26 mouse cellular contexts compared by ENCODE assay signal in genomic region chr3:108798375-108798774, GRCm38 (mm10). TPM values are rescaled to one million over a fixed set of nuclear protein-coding genes. Genes with fewer than 3 reads are reported as not detected.
DNase-seq lines count a peak whose midpoint lies in the region; ATAC-seq and TF ChIP-seq lines count a peak whose summit lies in the region.
"Had no signal": no experiment of that assay in that cellular context is flagged by ENCODE, and none has a peak within 500 bp of the region (broad histone marks: within the 10 kb centered on the region; RNA-seq: fewer than 3 reads in every experiment).

No protein-coding gene starts in this region.

- no peaks in the 10 kb centered on the region for H3K9me3 ChIP-seq in hindbrain, postnatal 0 days (ENCODE audit: low read length)
- no peaks in the 10 kb centered on the region for H3K9me3 ChIP-seq in hindbrain, embryonic 14.5 days (ENCODE audit: control insufficient read depth, low read length)
- no peaks in the 10 kb centered on the region for H3K9me3 ChIP-seq in lung, postnatal 0 days (ENCODE audit: low read length)
- H3K9me3 ChIP-seq in CH12.LX (replicated peaks; ENCODE audit: low read length) = no peaks in the 10 kb centered on the region
- H3K9me3 ChIP-seq: embryonic facial prominence, embryonic 10.5 days; hindbrain, embryonic 12.5 days; intestine, embryonic 15.5 days; limb, embryonic 10.5 days had no signal

- peak; percentile 33; the same call in 1 of the 2 replicates for TF ChIP-seq CTCF in hindbrain, postnatal 0 days (IDR thresholded peaks at IDR 0.05; ENCODE audit: low read depth)
- peak; percentile 48 for TF ChIP-seq CTCF in lung, postnatal 0 days (IDR thresholded peaks at IDR 0.05)
- TF ChIP-seq CTCF in CH12.LX (conservative IDR thresholded peaks at IDR 0.05 in 1 of 2, IDR thresholded peaks at IDR 0.05 in 1 of 2; ENCODE audit: low read depth in 2 of 2, low read length in 2 of 2) = peak in 1 of 2 experiments; percentile 63; a peak in 2 of 4 replicates

- H3K4me2 ChIP-seq in hindbrain, postnatal 0 days (ENCODE audit: low read depth, low read length) = no peak overlapping the region
- no peak overlapping the region for H3K4me2 ChIP-seq in hindbrain, embryonic 14.5 days (replicated peaks)
- no peak overlapping the region for H3K4me2 ChIP-seq in lung, postnatal 0 days (replicated peaks; ENCODE audit: low read depth, low read length)
- H3K4me2 ChIP-seq in CH12.LX (ENCODE audit: insufficient read depth, low read depth, poor library complexity, severe bottlenecking) = no peak overlapping the region
- H3K4me2 ChIP-seq: hindbrain, embryonic 12.5 days; intestine, embryonic 15.5 days; lung, embryonic 14.5 days; midbrain, embryonic 11.5 days had no signal

- no peak for ATAC-seq in hindbrain, postnatal 0 days
- no peak for ATAC-seq in hindbrain, embryonic 14.5 days (ENCODE audit: low FRiP score)
- ATAC-seq in lung, postnatal 0 days = no peak
- ATAC-seq: intestine, embryonic 15.5 days had no signal

- H3K4me3 ChIP-seq in hindbrain, postnatal 0 days (ENCODE audit: low read length) = no peak overlapping the region
- no peak overlapping the region for H3K4me3 ChIP-seq in hindbrain, embryonic 14.5 days (replicated peaks; ENCODE audit: low read length)
- H3K4me3 ChIP-seq in lung, postnatal 0 days (ENCODE audit: low read depth, low read length) = no peak overlapping the region
- no peak overlapping the region for H3K4me3 ChIP-seq in CH12.LX (replicated peaks in 1 of 3; ENCODE audit: low read depth in 2 of 3, low read length in 2 of 3, poor library complexity in 1 of 3)
- H3K4me3 ChIP-seq: embryonic facial prominence, embryonic 10.5 days; hindbrain, embryonic 12.5 days; intestine, embryonic 15.5 days; limb, embryonic 10.5 days had no signal

- H3K79me2 ChIP-seq in CH12.LX (replicated peaks; ENCODE audit: control insufficient read depth, extremely low read depth, insufficient read depth, poor library complexity, severe bottlenecking) = no peaks in the 10 kb centered on the region

- no peak overlapping the region for H3K27ac ChIP-seq in hindbrain, postnatal 0 days
- no peak overlapping the region for H3K27ac ChIP-seq in hindbrain, embryonic 14.5 days
- no peak overlapping the region for H3K27ac ChIP-seq in lung, postnatal 0 days (ENCODE audit: low read length)
- H3K27ac ChIP-seq in CH12.LX (ENCODE audit: insufficient read depth, low read depth) = no peak overlapping the region
- H3K27ac ChIP-seq: embryonic facial prominence, embryonic 10.5 days; hindbrain, embryonic 12.5 days; intestine, embryonic 15.5 days; limb, embryonic 10.5 days had no signal

- peaks cover 41% of the 10 kb centered on the region for H3K36me3 ChIP-seq in hindbrain, postnatal 0 days (ENCODE audit: insufficient read depth, low read length)
- H3K36me3 ChIP-seq in hindbrain, embryonic 14.5 days (replicated peaks; ENCODE audit: control insufficient read depth, insufficient read depth) = peaks cover 36% of the 10 kb centered on the region
- peaks cover 45% of the 10 kb centered on the region for H3K36me3 ChIP-seq in lung, postnatal 0 days (ENCODE audit: insufficient read depth, low read length)
- peaks cover 36 to 56% of the 10 kb centered on the region in 2 experiments for H3K36me3 ChIP-seq in CH12.LX (replicated peaks in 1 of 2; ENCODE audit: control insufficient read depth in 1 of 2, insufficient read depth in 1 of 2, low read length in 1 of 2)

- dilution Hi-C loops in CH12.LX (cut with MboI; ENCODE audit: extremely low pct_ligation_motif_present, extremely low pct_unique_long_range_greater_than_20kb, low sequenced_read_pairs) = no loop called here

- in situ Hi-C loops in CH12.LX (cut with MboI; ENCODE audit: low pct_ligation_motif_present, low pct_unique_long_range_greater_than_20kb, low sequenced_read_pairs) = loop anchor here (25.0 kb wide), 1 partner anchor 386 kb away; the partner anchor contains the start of gene Celsr2

- no peaks in the 10 kb centered on the region for H3K4me1 ChIP-seq in hindbrain, postnatal 0 days (ENCODE audit: insufficient read depth, low read length)
- no peaks in the 10 kb centered on the region for H3K4me1 ChIP-seq in hindbrain, embryonic 14.5 days (replicated peaks; ENCODE audit: control insufficient read depth, insufficient read depth, low read length)
- no peaks in the 10 kb centered on the region for H3K4me1 ChIP-seq in lung, postnatal 0 days (ENCODE audit: insufficient read depth, low read depth, low read length)
- peaks cover 15 to 41% of the 10 kb centered on the region in 2 experiments for H3K4me1 ChIP-seq in CH12.LX (ENCODE audit: control insufficient read depth in 1 of 2, insufficient read depth in 2 of 2)
- H3K4me1 ChIP-seq: embryonic facial prominence, embryonic 10.5 days; hindbrain, embryonic 12.5 days; intestine, embryonic 15.5 days had no signal

- no peaks in the 10 kb centered on the region for H3K27me3 ChIP-seq in hindbrain, postnatal 0 days (ENCODE audit: insufficient read depth, low read length)
- no peaks in the 10 kb centered on the region for H3K27me3 ChIP-seq in hindbrain, embryonic 14.5 days (ENCODE audit: control insufficient read depth, insufficient read depth, low read length)
- no peaks in the 10 kb centered on the region for H3K27me3 ChIP-seq in lung, postnatal 0 days (replicated peaks; ENCODE audit: insufficient read depth, low read length)
- no peaks in the 10 kb centered on the region for H3K27me3 ChIP-seq in CH12.LX (replicated peaks)
- H3K27me3 ChIP-seq: hindbrain, embryonic 12.5 days; intestine, embryonic 15.5 days had no signal

- no peak for TF ChIP-seq EP300 in lung, postnatal 0 days (IDR thresholded peaks at IDR 0.05)
- no peak for TF ChIP-seq EP300 in CH12.LX (IDR thresholded peaks at IDR 0.05; ENCODE audit: low read length)

- no peak for TF ChIP-seq POLR2A in CH12.LX (IDR thresholded peaks at IDR 0.05; ENCODE audit: low read depth, low read length)

- peak; percentile 26 for TF ChIP-seq RAD21 in CH12.LX (IDR thresholded peaks at IDR 0.05; ENCODE audit: low read depth, low read length)

- DNase-seq in hindbrain, postnatal 0 days (ENCODE audit: low spot score) = no peak
- DNase-seq in hindbrain, embryonic 14.5 days (ENCODE audit: low spot score) = no peak
- DNase-seq in lung, postnatal 0 days (ENCODE audit: low spot score) = peak; percentile 37
- no peak for DNase-seq in lung, postnatal 10 days
- DNase-seq in CH12.LX (ENCODE audit: extremely low read depth) = no peak
- no peak for DNase-seq in urinary bladder, adult 2 months (ENCODE audit: low spot score)
- DNase-seq in urinary bladder, postnatal 25 days (ENCODE audit: low spot score) = no peak
- DNase-seq: adrenal gland, adult 2 months; cerebellum, adult 8-10 months; gastrocnemius, postnatal 10 days; heart, postnatal 10 days; lung, embryonic 14.5 days; retina, postnatal 1 day; right cerebral cortex, postnatal 4 days; thymus, postnatal 25 days had no signal

- WGBS in hindbrain, postnatal 0 days = 87% methylated on average over 2 of the region's 2 CpGs
- 90% methylated on average over 2 of the region's 2 CpGs for WGBS in hindbrain, embryonic 14.5 days
- 77% methylated on average over 2 of the region's 2 CpGs for WGBS in lung, postnatal 0 days

- no peak overlapping the region for H3K9ac ChIP-seq in hindbrain, postnatal 0 days (replicated peaks; ENCODE audit: low read length)
- no peak overlapping the region for H3K9ac ChIP-seq in hindbrain, embryonic 14.5 days
- H3K9ac ChIP-seq in lung, postnatal 0 days (replicated peaks; ENCODE audit: low read depth) = no peak overlapping the region
- no peak overlapping the region for H3K9ac ChIP-seq in CH12.LX (ENCODE audit: insufficient read depth, low read depth)
- H3K9ac ChIP-seq: hindbrain, embryonic 12.5 days; intestine, embryonic 15.5 days; lung, embryonic 14.5 days had no signal

TF ChIP-seq in CH12.LX, 34 proteins besides CTCF, POLR2A, EP300 and RAD21:
- TF ChIP-seq IRF4 (IDR thresholded peaks at IDR 0.05; ENCODE audit: low read depth, low read length) (no peak), ELF1 (IDR thresholded peaks at IDR 0.05; ENCODE audit: low read depth, low read length) (no peak), MXI1 (IDR thresholded peaks at IDR 0.05; ENCODE audit: low read depth, low read length) (no peak), MYC (IDR thresholded peaks at IDR 0.05; ENCODE audit: low read depth, low read length) (peak; percentile 80; the same call in 1 of the 2 replicates), PAX5 (IDR thresholded peaks at IDR 0.05; ENCODE audit: low read length) (no peak), SMC3 (IDR thresholded peaks at IDR 0.05; ENCODE audit: low read depth, low read length) (peak; percentile 42), JUND (conservative IDR thresholded peaks at IDR 0.05; ENCODE audit: low read depth, low read length) (no peak)

RNA-seq across cellular contexts. Expression of gene Stxbp3, which starts 42.0 kb away (rescaled TPM):
- total RNA-seq in hindbrain, postnatal 0 days (2014; rRNA removed) = 7.6 and 34.3 TPM in 2 replicates
- polyA plus RNA-seq in hindbrain, postnatal 0 days (2015; fragmentation: Nextera tagmentation; extraction: Ambion mirVana) = 13.4 and 17.1 TPM in 2 replicates
- 14.5 and 17.9 TPM in 2 replicates for polyA plus RNA-seq in hindbrain, embryonic 14.5 days (2014; fragmentation: Nextera tagmentation; extraction: Ambion mirVana)
- polyA plus RNA-seq in lung, postnatal 0 days (2015; fragmentation: Nextera tagmentation; extraction: Ambion mirVana) = 58.1 and 60.6 TPM in 2 replicates
- total RNA-seq in CH12.LX (2012; rRNA removed) = 14.5 and 21.5 TPM in 2 replicates
- 14.4 and 16.7 TPM in 2 replicates for total RNA-seq in CH12.LX (2014; rRNA removed)
- polyA plus RNA-seq in CH12.LX (2012; ENCODE audit: insufficient read length, low read depth) = 12.1 and 16.7 TPM in 2 replicates
- 43.3 and 49.4 TPM in 2 replicates for polyA plus RNA-seq in urinary bladder, adult 2 months (2012; rRNA removed)

RNA-seq across cellular contexts. Expression of gene Aknad1, which starts 58.9 kb away (rescaled TPM):
- total RNA-seq in hindbrain, postnatal 0 days (2014; rRNA removed) = not detected in 2 replicates
- not detected in 2 replicates for polyA plus RNA-seq in hindbrain, postnatal 0 days (2015; fragmentation: Nextera tagmentation; extraction: Ambion mirVana)
- polyA plus RNA-seq in hindbrain, embryonic 14.5 days (2014; fragmentation: Nextera tagmentation; extraction: Ambion mirVana) = not detected in 2 replicates
- 0.10 and 0.21 TPM in 2 replicates for polyA plus RNA-seq in lung, postnatal 0 days (2015; fragmentation: Nextera tagmentation; extraction: Ambion mirVana)
- total RNA-seq in CH12.LX (2012; rRNA removed) = not detected in 2 replicates
- total RNA-seq in CH12.LX (2014; rRNA removed) = not detected in 2 replicates
- not detected in 2 replicates for polyA plus RNA-seq in CH12.LX (2012; ENCODE audit: insufficient read length, low read depth)
- 2.6 and 2.9 TPM in 2 replicates for polyA plus RNA-seq in urinary bladder, adult 2 months (2012; rRNA removed)
- total RNA-seq: adrenal gland, adult 2 months; common myeloid progenitor, adult 5-6 weeks; layer of hippocampus, adult 8-10 months; liver, adult 2 months; monocyte, adult 5-6 weeks had no signal
- polyA plus RNA-seq: adrenal gland, adult 2 months; forebrain, embryonic 11.5 days; liver, adult 2 months; macrophage; midbrain, embryonic 11.5 days had no signal
